Mouse (Mus musculus): ENCODE data around the gene Gfra1.

DNA sequence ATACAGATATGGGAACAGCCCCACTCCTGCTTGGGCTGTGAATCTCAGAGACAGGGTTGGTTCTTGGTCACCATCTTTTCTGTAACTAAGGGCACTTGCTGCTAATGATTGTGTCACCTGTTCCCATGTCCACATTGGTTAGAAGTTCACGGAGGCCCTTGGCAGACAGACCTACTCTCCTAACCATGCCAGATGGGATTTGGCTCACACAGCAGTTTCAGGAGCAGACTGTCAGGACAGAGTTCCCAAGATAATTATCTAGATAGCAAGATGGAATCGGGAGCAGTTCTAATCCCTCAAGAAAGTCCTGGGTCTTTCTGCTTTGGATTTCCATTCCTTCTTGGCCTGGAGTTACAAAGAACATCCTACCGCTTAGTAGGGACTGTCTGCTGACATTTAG is 199.2 kb downstream of the Gfra1 start:
- TF ChIP-seq POLR2A (IDR thresholded peaks at IDR 0.05; ENCODE audit: low read depth, low read length) (no peak), MAZ (IDR thresholded peaks at IDR 0.05; ENCODE audit: low read depth, low read length) (no peak), ELF1 (IDR thresholded peaks at IDR 0.05; ENCODE audit: low read depth, low read length) (no peak), MAFK (IDR thresholded peaks at IDR 0.05; ENCODE audit: insufficient replicate concordance, low read length) (no peak), USF1 (IDR thresholded peaks at IDR 0.05; ENCODE audit: low read depth, low read length) (no peak), TCF12 (IDR thresholded peaks at IDR 0.05; ENCODE audit: low read depth, low read length) (no peak), MEF2A (IDR thresholded peaks at IDR 0.05; ENCODE audit: borderline replicate concordance, low read depth, low read length) (no peak), POLR2AphosphoS2 (IDR thresholded peaks at IDR 0.05; ENCODE audit: low read depth, low read length) (no peak), KAT2A (IDR thresholded peaks at IDR 0.05; ENCODE audit: insufficient replicate concordance, low read length) (no peak), CTCF (conservative IDR thresholded peaks at IDR 0.05 in 1 of 2, IDR thresholded peaks at IDR 0.05 in 1 of 2; ENCODE audit: low read depth in 2 of 2, low read length in 2 of 2) (no peak)
